Mouse (Mus musculus) stomach, postnatal 0 days (tissue): ENCODE data around the gene Vmn1r111. TPM values are rescaled to one million over a fixed set of nuclear protein-coding genes. Genes with fewer than 3 reads are reported as not detected.
"Not testable (repeated sequence)": the region's sequence is repeated elsewhere in the genome, so short reads cannot be mapped to it uniquely, and the experiment has no call there.

Experiments
- ATAC-seq: fragments of 200-750 bp; cut with Nextera tagmentation; 2 replicates; pipeline ENCODE4 v1.8.0; 2017; ENCODE audit not compliant: low FRiP score, low TSS enrichment
- DNase-seq: peaks from one replicate; pipeline ENCODE4 v3.0.0-alpha.2; 2016; ENCODE audit warnings: low spot score
- H3K27ac ChIP-seq: fragments of 300-500 bp; sonication (generic); replicated peaks from 2 replicates; pipeline ENCODE4 v1.5.1; 2014; ENCODE audit warnings: mild to moderate bottlenecking, control low read depth
- H3K27me3 ChIP-seq: fragments of 300-500 bp; sonication (generic); 2 replicates; pipeline ENCODE4 v1.6.1; 2014; ENCODE audit warnings: low read length; ENCODE audit not compliant: control insufficient read depth, insufficient read depth
- H3K36me3 ChIP-seq: fragments of 300-500 bp; sonication (generic); 2 replicates; pipeline ENCODE4 v1.6.1; 2014; ENCODE audit warnings: low read length, mixed read lengths; ENCODE audit not compliant: control insufficient read depth, insufficient read depth
- H3K4me1 ChIP-seq: fragments of 300-500 bp; sonication (generic); replicated peaks from 2 replicates; pipeline ENCODE4 v1.6.1; 2014; ENCODE audit warnings: antibody characterized with exemption; ENCODE audit not compliant: control insufficient read depth, insufficient read depth
- H3K4me2 ChIP-seq: fragments of 300-500 bp; sonication (generic); replicated peaks from 2 replicates; pipeline ENCODE4 v1.6.1; 2014; ENCODE audit warnings: low read depth, mild to moderate bottlenecking, control low read depth, moderate library complexity
- H3K4me3 ChIP-seq: fragments of 300-500 bp; sonication (generic); 2 replicates; pipeline ENCODE4 v1.5.1; 2014; ENCODE audit warnings: low read depth, low read length, control low read depth
- H3K9ac ChIP-seq: fragments of 300-500 bp; sonication (generic); 2 replicates; pipeline ENCODE4 v1.6.1; 2014; ENCODE audit warnings: mild to moderate bottlenecking, low read length, control low read depth, mixed read lengths
- H3K9me3 ChIP-seq: fragments of 300-500 bp; sonication (generic); 2 replicates; pipeline ENCODE4 v1.6.1; 2016; ENCODE audit warnings: low read length; ENCODE audit not compliant: control insufficient read depth
- WGBS: fragments of 180-500 bp; shearing (Covaris S2); extraction: QIAGEN DNeasy Blood & Tissue Kit; methylation state at CpG from one replicate; pipeline ENCODE4 v1.1.7; 2014; 5-methylcytosine and 5-hydroxymethylcytosine counted together
- polyA plus RNA-seq: library from polyadenylated mRNA; unstranded; fragments of >200 nt; fragmentation: Nextera tagmentation; extraction: Ambion mirVana; gene quantifications from 2 replicates; pipeline ENCODE4 v1.2.1, GENCODE M21; 2015

Gene Vmn1r111
- polyA plus RNA-seq = not detected in 2 replicates

GRCm38 (mm10) chr7:20703116-20703515 lies at the start of gene Vmn1r111:
Gene Vmn1r111, minus strand, starts transcription at chr7:20703216.
- not testable (repeated sequence) for H3K36me3 ChIP-seq, ATAC-seq, H3K4me3 ChIP-seq

DNA sequence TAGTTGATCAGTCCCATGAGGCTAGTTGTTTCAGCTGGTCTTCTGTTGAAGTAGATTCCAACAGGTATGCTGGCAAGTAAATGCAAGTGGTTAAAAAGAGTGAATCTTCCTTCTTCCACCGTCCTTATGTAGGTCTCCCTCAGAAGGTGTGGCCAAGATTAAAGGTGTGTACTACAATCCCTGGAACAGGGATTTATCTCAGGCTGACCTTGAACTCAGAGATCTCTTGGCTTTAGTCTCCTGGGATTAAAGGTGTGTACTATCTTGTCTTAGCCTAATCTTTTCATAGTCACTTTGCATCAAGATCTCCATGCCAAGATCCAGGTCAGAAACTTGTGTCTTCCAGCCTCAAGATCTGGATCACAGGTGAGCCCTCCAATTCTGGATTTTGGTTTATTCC lies 27.5 kb upstream of the Vmn1r111 start, which contains the start of gene Gm10668:
Gene Gm10668 (minus strand): TSS at position 101 of the 400 bp plus-strand sequence.
- H3K4me1 ChIP-seq, H3K9me3 ChIP-seq, H3K4me2 ChIP-seq, H3K4me3 ChIP-seq, H3K9ac ChIP-seq, H3K36me3 ChIP-seq, H3K27me3 ChIP-seq, DNase-seq, ATAC-seq, H3K27ac ChIP-seq: not testable (repeated sequence)
- no CpG with 5 or more reads among the region's 1 CpGs for WGBS

More at GRCm38 (mm10) chr7:20703116-20703515, at the start of gene Vmn1r111:
- H3K4me2 ChIP-seq, H3K4me1 ChIP-seq, H3K9ac ChIP-seq, H3K9me3 ChIP-seq, H3K27me3 ChIP-seq, DNase-seq, H3K27ac ChIP-seq: not testable (repeated sequence)
- no CpG with 5 or more reads among the region's 2 CpGs for WGBS

DNA sequence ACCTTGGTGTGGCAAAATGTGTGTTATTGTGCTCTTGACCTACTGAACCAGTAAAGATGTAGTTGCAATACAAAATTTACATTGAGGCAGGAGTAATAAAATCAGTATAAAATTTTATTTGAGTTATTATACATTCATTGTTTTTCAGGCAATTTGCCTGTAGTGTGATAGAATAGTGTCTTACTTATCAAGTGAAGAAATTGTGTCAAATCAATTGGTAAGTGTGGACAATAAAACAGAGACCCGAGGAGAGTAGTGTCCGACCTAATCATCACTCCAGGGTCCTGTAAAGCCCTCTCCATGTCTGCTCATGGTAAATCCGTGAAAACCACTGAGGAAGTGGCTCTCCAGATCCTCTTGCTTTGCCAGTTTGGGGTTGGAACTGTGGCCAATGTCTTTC lies 34.4 kb downstream of the Vmn1r111 start, which contains the start of gene Vmn1r107:
Gene Vmn1r107 (plus strand): TSS at position 301 of the 400 bp plus-strand sequence.
- not testable (repeated sequence) for ATAC-seq, H3K9me3 ChIP-seq, H3K4me3 ChIP-seq, H3K4me2 ChIP-seq, DNase-seq, H3K27me3 ChIP-seq, H3K36me3 ChIP-seq, H3K27ac ChIP-seq, H3K4me1 ChIP-seq, H3K9ac ChIP-seq
- WGBS = no CpG with 5 or more reads among the region's 3 CpGs

Other genes starting within 250 kb of the Vmn1r111 start
- gene Gm10670, start 228.3 kb downstream of the Vmn1r111 start, polyA plus RNA-seq = not detected in 2 replicates
- gene Vmn1r103, start 192.7 kb downstream of the Vmn1r111 start, polyA plus RNA-seq = not detected in 2 replicates
- not detected in 2 replicates for gene Vmn1r104, start 169.4 kb downstream of the Vmn1r111 start, polyA plus RNA-seq
- not detected in 2 replicates for gene Gm5726, start 157.5 kb downstream of the Vmn1r111 start, polyA plus RNA-seq
- gene Gm4141, start 127.0 kb downstream of the Vmn1r111 start, polyA plus RNA-seq = not detected in 2 replicates
- not detected in 2 replicates for gene Gm4513, start 104.2 kb downstream of the Vmn1r111 start, polyA plus RNA-seq
- not detected in 2 replicates for gene Vmn1r107, start 34.3 kb downstream of the Vmn1r111 start, polyA plus RNA-seq
- not detected in 2 replicates for gene Gm10668, start 27.4 kb upstream of the Vmn1r111 start, polyA plus RNA-seq
- not detected in 2 replicates for gene Vmn1r112, start 68.0 kb upstream of the Vmn1r111 start, polyA plus RNA-seq
- gene Vmn1r113, start 84.1 kb upstream of the Vmn1r111 start, polyA plus RNA-seq = not detected in 2 replicates
- not detected in 2 replicates for gene Vmn1r114, start 109.0 kb upstream of the Vmn1r111 start, polyA plus RNA-seq
- not detected in 2 replicates for gene Vmn1r115, start 141.8 kb upstream of the Vmn1r111 start, polyA plus RNA-seq
- not detected in 2 replicates for gene Vmn1r116, start 169.0 kb upstream of the Vmn1r111 start, polyA plus RNA-seq
- not detected in 2 replicates for gene Vmn1r117, start 180.9 kb upstream of the Vmn1r111 start, polyA plus RNA-seq
- not detected in 2 replicates for gene Vmn1r118, start 209.1 kb upstream of the Vmn1r111 start, polyA plus RNA-seq